Mouse (Mus musculus): Measurements from ENCODE around the gene Glo1.

DNA sequence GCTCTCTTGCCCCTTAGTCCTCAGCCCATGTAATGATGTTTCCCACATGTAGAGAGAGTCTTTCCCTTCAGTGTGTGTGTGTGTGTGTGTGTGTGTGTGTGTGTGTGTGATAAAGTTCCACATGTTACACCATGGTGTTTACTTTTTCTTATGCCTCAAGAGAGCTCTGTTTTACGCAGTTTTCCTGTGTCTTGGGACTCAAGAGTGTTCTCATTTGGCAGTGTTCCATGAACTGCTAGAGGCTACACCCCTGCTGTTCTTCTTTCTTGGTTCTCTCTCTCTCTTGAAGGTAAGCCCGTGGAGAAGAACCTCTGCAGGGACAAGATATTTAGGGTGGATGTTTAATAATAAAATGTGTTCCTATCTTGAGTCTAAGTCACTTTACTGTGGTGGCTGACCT, 7.5 kb downstream of the Glo1 start:
- TF ChIP-seq POLR2A (IDR thresholded peaks at IDR 0.05; ENCODE audit: insufficient read length, low read depth) (no peak), TCF12 (IDR thresholded peaks at IDR 0.05; ENCODE audit: insufficient read depth, poor library complexity, severe bottlenecking) (no peak), E2F4 (IDR thresholded peaks at IDR 0.05; ENCODE audit: insufficient read depth) (no peak), MAX (IDR thresholded peaks at IDR 0.05; ENCODE audit: low read depth) (no peak), TCF3 (IDR thresholded peaks at IDR 0.05; ENCODE audit: insufficient read length, low read depth) (no peak)

All from myocyte (in vitro differentiated cells).